Mouse (Mus musculus) left cerebral cortex, adult 9 months (tissue): ENCODE results near the gene Wasf1.

Source experiments
- DNase-seq, 2 experiments: peaks; one replicate each; pipeline ENCODE4 v3.0.0; 2022; ENCODE audit warnings: low spot score in 2 of 2

Gene Wasf1

DNA sequence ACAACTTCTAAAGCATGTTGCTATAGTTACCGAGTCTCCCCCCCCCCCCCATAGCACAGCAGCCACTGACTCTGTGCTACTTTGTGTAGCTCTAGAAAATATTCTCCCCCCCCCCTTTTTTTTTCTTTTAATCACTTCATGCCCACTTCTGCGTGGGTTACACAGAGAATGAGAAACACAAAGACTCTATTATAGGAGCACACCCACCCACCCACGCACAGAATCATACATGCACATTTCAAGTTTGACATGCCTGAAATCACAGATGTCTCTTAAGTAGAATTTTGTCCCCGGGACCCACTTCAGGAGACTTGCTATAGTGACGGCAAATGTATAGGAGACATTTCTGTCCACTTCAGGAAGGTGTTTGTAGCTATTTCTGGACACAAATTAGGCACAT, 88.0 kb downstream of the Wasf1 start:
- peak in 1 of 2 experiments; percentile 36 for DNase-seq

GRCm38 (mm10) chr10:40983761-40984160, 100.5 kb downstream of the Wasf1 start:
- no peak for DNase-seq

- DNase-seq = no peak
Measured at GRCm38 (mm10) chr10:40984600-40984999, 101.3 kb downstream of the Wasf1 start.

DNA sequence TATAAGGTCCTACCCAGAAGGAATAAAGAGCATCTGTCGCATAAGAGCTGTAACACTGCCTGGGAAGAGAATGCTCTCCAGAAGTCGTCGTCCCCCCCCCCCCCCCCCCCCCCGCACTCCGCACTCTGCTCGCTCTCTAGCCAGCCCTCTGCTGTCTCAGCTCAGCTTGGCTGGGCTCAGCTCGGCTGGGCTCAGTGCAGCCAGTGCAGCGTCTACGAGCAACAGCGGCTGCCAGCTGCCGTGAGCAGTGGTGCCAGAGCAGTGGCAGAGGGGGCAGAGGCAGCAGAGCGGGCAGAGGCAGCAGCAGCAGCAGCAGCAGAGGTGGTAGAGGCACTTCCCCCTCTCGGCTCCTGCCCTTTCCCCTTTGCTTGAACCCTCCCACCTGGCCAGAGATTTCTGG, 102.1 kb downstream of the Wasf1 start:
- no peak for DNase-seq
